Mouse (Mus musculus) adrenal gland, postnatal 10 days (tissue): ENCODE data around the gene Zswim8. TPM values are rescaled to one million over a fixed set of nuclear protein-coding genes. Genes with fewer than 3 reads are reported as not detected.
A peak's percentile ranks its signal among the peaks of the same experiment; 100 is the strongest.

Experiments
- DNase-seq: peaks from one replicate; pipeline ENCODE4 v3.0.0; 2021; ENCODE audit warnings: mixed read lengths
- total RNA-seq, 2 experiments: library from RNA; stranded (reverse); gene quantifications; 2 replicates each; pipeline ENCODE4 v1.2.3; 2021

The Zswim8 gene
- total RNA-seq, 2 experiments from 2014 or later: 83.7 to 104 TPM

DNA sequence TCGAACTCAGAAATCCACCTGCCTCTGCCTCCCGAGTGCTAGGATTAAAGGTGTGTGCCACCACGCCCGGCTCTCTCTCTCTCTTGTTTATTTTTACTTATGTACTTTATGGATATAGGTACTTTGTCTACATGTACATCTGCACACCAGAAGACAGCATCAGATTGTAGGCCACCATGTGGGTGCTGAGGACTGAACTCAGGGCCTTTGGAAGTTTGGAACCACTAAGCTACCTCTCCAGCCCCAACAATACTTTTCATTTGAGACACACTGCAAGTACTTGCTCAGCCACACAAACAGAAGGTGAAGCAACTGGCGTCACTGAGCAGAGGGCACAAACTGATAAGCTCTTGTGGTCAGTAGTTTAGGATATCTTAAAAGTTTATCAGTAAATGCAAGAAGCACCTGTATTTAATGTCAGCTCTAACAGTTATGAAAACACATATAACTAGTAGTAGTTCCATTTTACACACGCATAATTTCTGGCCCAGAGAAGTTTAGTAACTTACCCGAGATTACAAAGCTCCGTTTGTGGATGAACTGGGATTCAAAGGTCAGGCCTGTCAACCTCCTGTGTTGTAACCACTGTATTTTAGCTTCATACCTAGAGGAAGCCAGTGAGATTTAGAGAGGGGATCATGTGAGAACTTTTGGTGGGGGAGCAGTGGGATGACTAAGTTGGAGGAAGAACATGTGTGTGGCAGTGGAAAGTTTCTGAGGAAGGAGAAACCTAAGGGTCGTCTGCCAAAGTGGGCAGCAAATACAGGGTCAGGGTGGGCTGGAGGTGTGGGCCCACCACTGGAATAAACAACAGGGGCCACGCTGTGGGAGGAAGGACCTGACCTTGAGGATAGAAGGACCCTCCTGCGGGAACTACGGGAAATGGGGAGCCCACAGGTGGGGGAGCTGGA is 25.9 kb downstream of the Zswim8 start:
- no peak for DNase-seq

- peak; percentile 93 for DNase-seq
Measured at GRCm38 (mm10) chr14:20733952-20734774, 26.8 kb downstream of the Zswim8 start, which contains the start of gene Ndst2. TSS of gene Ndst2 (minus strand) at chr14:20734562.

GRCm38 (mm10) chr14:20735052-20735451 is 27.7 kb downstream of the Zswim8 start:
- no peak for DNase-seq

DNA sequence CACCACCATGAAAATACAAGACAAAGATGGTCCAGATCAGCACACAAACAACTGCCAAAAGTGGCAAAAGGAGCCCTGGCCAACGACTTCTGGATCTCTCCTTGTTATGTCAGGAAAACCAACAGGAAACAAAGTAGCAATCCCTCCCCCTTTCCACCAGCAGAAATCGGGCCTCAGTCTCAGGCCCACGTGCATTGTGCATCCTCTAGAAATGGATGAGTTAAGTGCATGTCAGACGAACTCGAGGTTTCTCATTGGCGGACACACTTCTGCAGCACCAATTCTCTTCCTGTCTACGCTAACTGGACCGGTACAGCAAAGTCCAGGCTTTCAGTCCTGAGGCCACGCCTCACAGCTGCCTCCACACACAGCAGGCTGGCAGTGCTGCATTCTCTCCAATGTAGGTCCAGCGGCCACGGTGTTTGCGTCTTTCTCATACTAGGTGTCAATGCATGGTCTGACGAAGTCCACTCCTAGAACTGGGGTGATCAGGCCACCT is 28.6 kb downstream of the Zswim8 start:
- no peak for DNase-seq

DNA sequence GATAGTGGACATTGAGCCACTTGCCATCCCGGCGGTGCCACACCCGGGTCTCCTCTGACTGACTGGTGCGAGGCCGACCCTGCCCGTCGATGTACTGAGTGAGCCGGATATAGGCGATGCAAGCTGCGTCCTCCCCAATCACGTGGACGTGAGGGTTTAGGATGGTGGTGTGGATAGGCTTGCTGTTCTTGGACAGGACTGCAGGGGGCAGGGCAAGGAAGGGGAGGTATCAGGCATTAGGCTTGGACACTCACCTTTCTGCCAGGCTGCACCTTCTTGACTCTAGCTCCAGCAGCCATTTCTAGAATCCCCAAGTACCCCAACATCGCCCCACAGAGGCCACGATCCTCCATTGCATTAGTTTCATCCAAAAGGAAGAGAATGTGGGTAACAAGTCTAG is 30.0 kb downstream of the Zswim8 start:
- peak; percentile 67 for DNase-seq

DNA sequence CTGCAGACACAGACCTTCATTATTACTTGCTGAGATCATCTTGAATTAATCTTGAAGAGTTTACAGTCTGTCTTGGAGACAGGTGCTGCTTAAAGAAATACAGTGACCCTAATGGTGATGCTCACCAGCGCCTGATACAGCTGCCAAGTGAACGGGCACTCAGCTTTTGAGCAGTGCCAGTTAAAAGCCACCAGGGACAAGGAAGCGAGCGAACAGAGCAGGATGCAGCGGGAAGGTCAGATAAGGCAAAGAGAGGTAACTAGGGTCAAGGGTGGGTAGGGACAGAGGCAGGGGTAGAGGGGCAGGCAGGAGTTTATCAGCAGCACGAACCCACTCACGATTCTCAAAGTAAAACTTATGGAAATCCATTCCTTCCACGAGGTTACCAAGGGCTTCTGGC is 31.2 kb downstream of the Zswim8 start:
- DNase-seq: no peak

- DNase-seq: no peak
Measured at GRCm38 (mm10) chr14:20741301-20741700, 33.9 kb downstream of the Zswim8 start.

DNA sequence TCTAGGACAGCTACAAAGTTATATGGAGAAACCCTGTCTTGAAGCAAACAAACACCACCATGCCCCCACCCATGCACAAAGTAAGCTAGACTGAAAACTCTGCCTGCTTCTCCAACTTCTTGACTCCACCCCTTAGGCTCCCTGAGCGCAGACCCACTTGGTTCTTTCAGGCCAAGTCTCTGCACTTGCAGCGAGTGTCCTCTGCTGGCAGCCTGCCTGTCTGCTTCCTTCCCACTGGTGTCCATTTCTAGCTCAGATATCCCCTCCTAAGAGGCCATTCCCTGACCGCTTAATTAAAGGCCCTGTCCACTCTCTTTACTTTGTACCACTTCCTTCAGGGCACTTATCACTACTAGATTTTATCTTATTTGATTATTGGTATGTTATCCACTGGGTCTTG is 36.3 kb downstream of the Zswim8 start:
- no peak for DNase-seq

GRCm38 (mm10) chr14:20746935-20747334 is 39.6 kb downstream of the Zswim8 start:
- DNase-seq: no peak

DNA sequence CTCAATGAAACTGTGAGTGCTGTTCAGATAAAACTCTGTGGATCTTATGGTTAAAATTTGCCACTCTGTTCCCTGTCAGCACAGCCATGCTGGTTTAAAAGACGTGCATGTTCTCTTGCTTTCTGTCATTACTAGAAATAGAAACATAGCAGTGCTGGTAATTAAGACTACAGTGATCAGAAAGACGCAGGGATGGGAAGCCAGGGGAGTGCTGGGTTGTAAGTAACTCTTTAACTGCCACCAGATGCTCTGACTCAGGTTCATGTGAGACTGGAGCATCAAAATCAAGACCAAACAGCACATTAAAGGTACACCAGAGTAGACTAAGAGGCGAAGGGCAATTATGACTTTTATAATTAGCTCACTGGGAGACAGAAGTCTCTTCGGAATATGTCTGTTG is 41.0 kb downstream of the Zswim8 start:
- DNase-seq: no peak

GRCm38 (mm10) chr14:20749494-20750051 is 42.2 kb downstream of the Zswim8 start:
- DNase-seq: no peak

DNA sequence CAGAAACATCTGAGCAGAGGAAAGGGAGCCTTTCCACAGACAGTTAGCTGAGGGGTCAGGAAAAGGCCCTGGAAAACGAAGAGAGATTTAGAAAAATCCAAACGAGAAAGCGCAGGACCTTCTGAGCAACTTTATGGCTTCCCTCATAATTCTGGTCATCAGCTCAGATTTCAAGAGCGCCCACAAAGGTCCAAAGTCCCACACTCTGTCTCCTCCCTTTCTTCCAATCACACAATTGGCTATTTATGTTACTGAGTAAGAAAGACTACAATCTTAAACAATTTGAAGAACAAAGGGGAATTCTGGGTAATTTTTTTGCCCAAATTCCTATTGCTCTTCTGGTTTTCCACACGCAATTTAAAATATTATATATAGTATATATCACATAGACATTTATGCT is 43.2 kb downstream of the Zswim8 start:
- DNase-seq: no peak

GRCm38 (mm10) chr14:20753792-20754191 is 46.4 kb downstream of the Zswim8 start:
- no peak for DNase-seq

DNA sequence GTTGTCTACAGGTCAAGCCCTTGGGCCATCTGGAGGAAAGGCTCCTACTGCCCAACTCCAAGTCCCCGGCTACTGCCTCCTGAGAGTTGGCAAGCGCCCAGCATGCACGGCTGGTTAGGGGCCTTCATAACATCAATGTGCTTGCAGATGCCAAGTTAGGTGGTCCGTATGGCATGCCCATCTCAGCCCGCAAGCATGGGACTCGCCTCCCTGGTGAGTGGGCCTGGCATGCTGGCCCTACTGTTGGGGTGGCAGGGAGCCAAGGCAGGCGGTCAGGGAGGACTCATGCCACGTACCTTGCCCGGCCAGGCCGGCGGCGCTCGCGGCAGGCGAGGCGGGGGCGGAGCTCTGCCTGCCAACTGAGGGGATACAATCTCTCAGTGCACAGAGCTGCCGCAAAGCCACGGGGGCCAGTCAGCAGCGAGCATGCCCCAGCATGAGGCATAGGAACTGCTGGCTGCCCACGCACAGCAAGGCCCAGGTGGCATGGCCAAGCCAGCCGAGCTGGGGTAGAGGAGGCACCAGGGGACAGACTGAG is 50.1 kb downstream of the Zswim8 start:
- no peak for DNase-seq

DNA sequence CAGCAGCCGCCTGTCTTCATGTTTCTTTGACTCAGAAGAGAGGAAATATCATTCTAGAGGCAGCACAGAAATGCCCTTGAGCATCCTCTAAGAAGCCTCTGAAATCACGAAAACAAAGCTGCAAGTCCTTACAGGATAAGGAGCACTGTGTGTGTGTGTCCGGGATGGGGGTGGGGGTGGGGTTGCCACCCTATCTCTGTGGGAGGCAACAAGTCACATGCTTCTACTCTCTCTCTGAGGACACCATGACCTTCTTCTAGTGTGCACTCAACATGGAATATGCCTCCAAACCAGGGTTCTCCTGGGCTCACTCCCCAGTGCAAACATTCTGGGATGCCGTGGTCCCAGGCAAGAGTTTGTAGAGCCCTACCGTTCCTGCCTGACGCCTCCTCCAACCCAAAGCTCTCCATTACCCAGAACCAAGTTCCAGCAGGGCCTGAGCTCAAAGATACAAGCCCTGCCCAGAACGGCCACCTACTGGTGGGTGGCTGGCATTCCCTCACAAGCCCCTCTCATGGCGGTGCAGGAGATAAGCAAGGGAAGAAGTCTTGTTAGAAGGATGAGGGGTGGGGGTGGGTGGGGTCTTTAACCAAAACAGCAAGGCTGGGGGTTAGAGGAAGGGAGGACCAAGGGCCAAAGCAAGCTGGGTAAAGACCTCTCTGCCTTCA is 51.5 kb downstream of the Zswim8 start:
- no peak for DNase-seq

DNA sequence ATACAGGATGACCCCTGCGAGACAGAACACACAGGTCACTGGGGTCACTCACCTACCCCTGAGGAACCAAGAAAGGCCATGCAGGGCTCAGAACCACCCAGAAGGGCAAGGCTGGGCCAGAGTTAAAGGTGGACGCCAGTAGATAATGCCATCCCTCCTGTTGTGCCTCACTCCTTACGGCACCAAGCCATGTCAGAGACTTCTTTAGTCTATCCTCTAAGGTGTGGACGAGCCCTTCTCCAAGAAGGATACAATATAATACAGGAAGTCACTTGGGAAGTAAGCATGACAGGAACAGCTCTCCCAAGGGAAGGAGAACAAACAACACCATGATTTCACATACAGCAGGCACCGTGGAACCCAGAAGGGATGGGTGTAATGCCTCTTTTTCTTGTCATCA is 57.6 kb downstream of the Zswim8 start:
- DNase-seq: no peak

- peak; percentile 93 for DNase-seq
Measured at GRCm38 (mm10) chr14:20765642-20766258, 58.4 kb downstream of the Zswim8 start.

- DNase-seq: no peak
Measured at GRCm38 (mm10) chr14:20767936-20768335, 60.6 kb downstream of the Zswim8 start.

GRCm38 (mm10) chr14:20768581-20768980 is 61.2 kb downstream of the Zswim8 start:
- DNase-seq: no peak

- no peak for DNase-seq
Measured at GRCm38 (mm10) chr14:20771941-20772340, 64.6 kb downstream of the Zswim8 start.

DNA sequence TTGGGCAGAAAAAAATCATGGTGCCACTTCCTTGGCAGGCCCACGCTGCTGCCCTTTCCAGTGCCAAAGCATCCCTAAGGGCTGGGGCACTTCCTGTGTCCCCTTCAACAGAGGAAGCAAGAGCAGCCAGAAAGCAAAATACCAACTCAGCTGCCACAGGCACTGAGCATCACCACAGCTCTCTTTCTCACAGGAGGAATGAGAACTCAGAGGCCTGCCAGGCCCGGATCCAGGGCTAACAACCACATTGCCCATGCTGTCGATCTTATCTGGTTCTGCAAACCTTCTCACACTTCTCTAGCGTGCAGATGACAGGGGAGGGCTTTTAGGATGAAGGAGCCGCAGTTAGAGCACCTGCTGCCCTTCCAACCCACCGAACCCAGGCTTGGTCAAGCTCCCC is 65.5 kb downstream of the Zswim8 start:
- DNase-seq: no peak
